Mouse (Mus musculus) forebrain, embryonic 11.5 days (tissue): ENCODE results near the gene Gm12184. TPM values are rescaled to one million over a fixed set of nuclear protein-coding genes. Genes with fewer than 3 reads are reported as not detected.

Experiments
- ATAC-seq: fragments of 200-750 bp; cut with Nextera tagmentation; replicated peaks from 2 replicates; pipeline ENCODE4 v1.8.0; 2017; ENCODE audit warnings: moderate TSS enrichment; ENCODE audit not compliant: low FRiP score
- DNase-seq: peaks from one replicate; pipeline ENCODE4 v3.0.0-alpha.2; 2017; ENCODE audit warnings: low spot score
- H3K27ac ChIP-seq: fragments of 300-500 bp; sonication (generic); 2 replicates; pipeline ENCODE4 v1.5.1; 2014; ENCODE audit warnings: low read depth, low read length
- H3K27me3 ChIP-seq: fragments of 300-500 bp; sonication (generic); 2 replicates; pipeline ENCODE4 v1.6.1; 2014; ENCODE audit warnings: mild to moderate bottlenecking, low read length, mixed read lengths; ENCODE audit not compliant: control insufficient read depth, insufficient read depth
- H3K36me3 ChIP-seq: fragments of 300-500 bp; sonication (generic); 2 replicates; pipeline ENCODE4 v1.6.1; 2014; ENCODE audit warnings: mild to moderate bottlenecking, low read length, moderate library complexity, mixed read lengths; ENCODE audit not compliant: control insufficient read depth, insufficient read depth
- H3K4me1 ChIP-seq: fragments of 300-500 bp; sonication (generic); replicated peaks from 2 replicates; pipeline ENCODE4 v1.6.1; 2014; ENCODE audit warnings: low read length, mixed read lengths; ENCODE audit not compliant: control insufficient read depth, insufficient read depth
- H3K4me2 ChIP-seq: fragments of 300-500 bp; sonication (generic); 2 replicates; pipeline ENCODE4 v1.6.1; 2014; ENCODE audit warnings: low read depth, mild to moderate bottlenecking, low read length, moderate library complexity, mixed read lengths; ENCODE audit not compliant: severe bottlenecking
- H3K4me3 ChIP-seq: fragments of 300-500 bp; sonication (generic); 2 replicates; pipeline ENCODE4 v1.5.1; 2014; ENCODE audit warnings: low read depth, low read length
- H3K9ac ChIP-seq: fragments of 300-500 bp; sonication (generic); 2 replicates; pipeline ENCODE4 v1.6.1; 2014; ENCODE audit warnings: low read length
- H3K9me3 ChIP-seq: fragments of 300-500 bp; sonication (generic); 2 replicates; pipeline ENCODE4 v1.6.1; 2016; ENCODE audit warnings: low read length, mixed read lengths; ENCODE audit not compliant: control insufficient read depth
- WGBS: fragments of 180-500 bp; shearing (Covaris S2); extraction: QIAGEN DNeasy Blood & Tissue Kit; methylation state at CpG from one replicate; pipeline ENCODE4 v1.1.7; 2014; 5-methylcytosine and 5-hydroxymethylcytosine counted together
- polyA plus RNA-seq: library from polyadenylated mRNA; unstranded; fragments of >200 nt; fragmentation: Nextera tagmentation; extraction: Ambion mirVana; gene quantifications from 2 replicates; pipeline ENCODE4 v1.2.1, GENCODE M21; 2014

Gene Gm12184
- polyA plus RNA-seq, 1 experiment from 2014 or later, result 12.7 TPM

DNA sequence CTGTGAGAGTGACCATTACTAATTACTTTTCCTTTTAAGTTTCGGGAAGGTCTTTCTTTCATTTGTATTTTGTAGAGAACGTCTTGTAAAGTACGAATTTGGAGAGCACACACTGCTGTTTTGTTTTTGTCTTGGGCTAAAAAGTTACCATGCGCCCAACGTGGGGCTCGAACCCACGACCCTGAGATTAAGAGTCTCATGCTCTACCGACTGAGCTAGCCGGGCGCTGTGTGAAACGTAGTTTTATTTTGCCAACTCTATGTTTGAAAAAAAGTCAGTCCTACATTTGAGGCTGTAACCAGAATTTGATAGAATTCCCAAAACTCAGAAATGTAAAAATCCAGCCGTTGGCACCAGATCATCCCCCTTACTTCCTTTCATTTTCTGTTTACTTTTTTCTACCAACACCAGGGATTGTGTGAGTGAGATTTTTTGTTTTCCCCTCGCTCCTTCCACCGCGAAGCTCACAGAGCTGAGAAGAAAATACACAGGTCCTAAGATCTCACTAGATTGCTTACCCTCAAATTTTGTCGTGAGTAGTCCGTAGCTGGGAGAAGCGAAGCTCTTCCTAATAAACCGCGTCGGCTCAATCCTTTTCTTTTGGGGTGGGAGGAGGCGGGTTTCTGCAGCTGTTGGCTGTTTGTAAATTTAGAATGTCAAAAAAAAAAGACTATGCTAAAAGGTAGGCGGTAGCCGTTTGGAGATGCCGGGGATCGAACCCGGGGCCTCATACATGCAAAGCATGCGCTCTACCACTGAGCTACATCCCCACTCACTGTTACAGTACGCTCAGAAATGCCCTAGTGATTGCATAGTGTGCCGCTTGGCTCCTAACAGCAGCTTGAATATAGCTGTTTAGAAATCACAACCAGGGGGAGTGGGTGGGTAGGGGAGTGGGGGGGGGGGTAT lies 7.5 kb upstream of the Gm12184 start:
- Histone ChIP-seq H3K27me3 (peaks cover 6% of the 10 kb centered on the region; the same call in 1 of the 2 replicates), H3K36me3 (no peaks in the 10 kb centered on the region), H3K9me3 (no peaks in the 10 kb centered on the region), H3K4me3 (peak overlapping the region; percentile 52), H3K27ac (0 out of 2 replicates have a peak overlapping the region, but pooled peaks have one; percentile 52), H3K4me1 (peaks cover 2% of the 10 kb centered on the region; the same call in 1 of the 2 replicates), H3K9ac (peak overlapping the region; percentile 54), H3K4me2 (peak overlapping the region; percentile 54)
- DNase-seq (peak; percentile 95), ATAC-seq (peak; percentile 90)
- under 1% methylated on average over 30 of the region's 30 CpGs for WGBS

DNA sequence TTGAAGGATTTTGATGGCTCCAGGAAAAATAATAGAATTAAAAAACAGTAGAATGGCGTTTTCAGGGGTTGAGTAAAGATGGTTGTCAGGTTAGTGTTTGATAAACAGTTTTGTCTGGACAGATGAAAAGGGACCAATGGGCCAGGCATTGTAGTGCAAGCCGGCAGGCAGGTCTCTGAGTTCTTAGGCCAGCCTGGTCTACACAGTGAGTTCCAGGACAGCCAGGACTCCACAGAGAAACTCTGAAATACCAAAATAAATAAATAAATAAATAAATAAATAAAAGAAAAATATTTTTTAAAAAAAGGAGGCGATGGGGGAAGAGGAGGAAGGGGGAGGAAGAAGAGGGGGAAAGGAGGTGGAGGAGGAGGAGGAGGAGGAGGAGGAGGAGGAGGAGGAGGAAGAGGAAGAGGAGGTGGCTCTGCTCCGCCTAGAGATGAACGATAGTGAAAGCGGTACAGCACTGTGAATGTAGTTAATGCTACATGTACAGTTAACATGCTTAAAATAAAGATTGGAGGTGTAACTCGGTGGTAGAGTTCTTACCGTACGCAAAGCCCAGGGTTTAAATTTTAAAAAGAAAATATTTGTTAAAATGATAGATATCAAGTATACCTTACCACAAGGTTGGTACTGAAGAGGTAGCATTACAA lies 6.7 kb upstream of the Gm12184 start:
- Histone ChIP-seq H3K36me3 (no peaks in the 10 kb centered on the region), H3K27ac (no peak overlapping the region), H3K9ac (no peak overlapping the region), H3K4me3 (peak overlapping the region; percentile 52), H3K9me3 (no peaks in the 10 kb centered on the region), H3K4me2 (peak overlapping the region; percentile 54; the same call in 1 of the 2 replicates), H3K4me1 (0 out of 2 replicates have a peak, but pooled peaks cover 2% of the 10 kb centered on the region), H3K27me3 (peaks cover 6% of the 10 kb centered on the region; the same call in 1 of the 2 replicates)
- DNase-seq, result no peak
- no peak for ATAC-seq
- 48% methylated on average over 9 of the region's 9 CpGs for WGBS

GRCm38 (mm10) chr11:48831273-48831672 lies 4.8 kb upstream of the Gm12184 start:
- Histone ChIP-seq H3K4me2 (no peak overlapping the region), H3K36me3 (no peaks in the 10 kb centered on the region), H3K27me3 (peaks cover 1% of the 10 kb centered on the region; the same call in 1 of the 2 replicates), H3K9me3 (no peaks in the 10 kb centered on the region), H3K4me1 (0 out of 2 replicates have a peak, but pooled peaks cover 2% of the 10 kb centered on the region), H3K27ac (no peak overlapping the region), H3K9ac (no peak overlapping the region), H3K4me3 (no peak overlapping the region)
- 73% methylated on average over 2 of the region's 2 CpGs for WGBS
- DNase-seq (no peak), ATAC-seq (no peak)

- Histone ChIP-seq H3K27ac (no peak overlapping the region), H3K9me3 (no peaks in the 10 kb centered on the region), H3K36me3 (no peaks in the 10 kb centered on the region), H3K27me3 (no peaks in the 10 kb centered on the region), H3K4me1 (0 out of 2 replicates have a peak, but pooled peaks cover 2% of the 10 kb centered on the region), H3K4me2 (no peak overlapping the region), H3K9ac (no peak overlapping the region), H3K4me3 (no peak overlapping the region)
- WGBS, result 73% methylated on average over 2 of the region's 2 CpGs
- no peak for DNase-seq
- ATAC-seq, result no peak
Observed at GRCm38 (mm10) chr11:48830279-48830678, 3.8 kb upstream of the Gm12184 start.

GRCm38 (mm10) chr11:48827926-48828325 lies 1.5 kb upstream of the Gm12184 start:
- H3K9ac ChIP-seq, result no peak overlapping the region
- H3K4me1 ChIP-seq, result 0 out of 2 replicates have a peak, but pooled peaks cover 7% of the 10 kb centered on the region
- no peak overlapping the region for H3K4me3 ChIP-seq
- H3K36me3 ChIP-seq, result no peaks in the 10 kb centered on the region
- H3K27ac ChIP-seq, result no peak overlapping the region
- WGBS, result 80% methylated on average over 6 of the region's 6 CpGs
- H3K27me3 ChIP-seq, result peaks cover 13% of the 10 kb centered on the region
- H3K9me3 ChIP-seq, result no peaks in the 10 kb centered on the region
- DNase-seq (no peak), ATAC-seq (no peak)
- H3K4me2 ChIP-seq, result no peak overlapping the region

DNA sequence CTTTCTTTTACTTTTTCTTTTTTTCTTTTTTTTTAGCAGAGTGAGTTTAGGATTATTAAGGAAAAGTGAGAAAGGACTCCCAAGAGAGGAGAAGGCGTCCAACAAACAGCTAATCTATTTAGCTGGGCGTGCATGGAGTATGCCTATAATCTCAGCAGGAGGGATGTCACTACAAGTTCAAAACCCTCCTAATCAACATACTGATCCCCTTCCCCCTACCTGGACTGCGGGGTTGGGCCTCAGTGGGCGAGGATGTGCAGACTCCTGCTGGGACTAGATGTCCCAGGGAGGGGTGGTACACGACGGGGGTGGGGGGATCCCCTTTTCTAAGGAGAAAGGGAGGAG lies 269 bp upstream of the Gm12184 start:
- Histone ChIP-seq H3K4me1 (0 out of 2 replicates have a peak, but pooled peaks cover 7% of the 10 kb centered on the region), H3K27ac (no peak overlapping the region), H3K9ac (peak overlapping the region; percentile 43), H3K9me3 (no peaks in the 10 kb centered on the region), H3K4me2 (peak overlapping the region; percentile 57), H3K36me3 (no peaks in the 10 kb centered on the region), H3K4me3 (peak overlapping the region; percentile 42), H3K27me3 (peaks cover 13% of the 10 kb centered on the region)
- 0% methylated on average over 6 of the region's 6 CpGs for WGBS
- no peak for DNase-seq
- ATAC-seq, result peak; percentile 32; the same call in 1 of the 2 replicates

DNA sequence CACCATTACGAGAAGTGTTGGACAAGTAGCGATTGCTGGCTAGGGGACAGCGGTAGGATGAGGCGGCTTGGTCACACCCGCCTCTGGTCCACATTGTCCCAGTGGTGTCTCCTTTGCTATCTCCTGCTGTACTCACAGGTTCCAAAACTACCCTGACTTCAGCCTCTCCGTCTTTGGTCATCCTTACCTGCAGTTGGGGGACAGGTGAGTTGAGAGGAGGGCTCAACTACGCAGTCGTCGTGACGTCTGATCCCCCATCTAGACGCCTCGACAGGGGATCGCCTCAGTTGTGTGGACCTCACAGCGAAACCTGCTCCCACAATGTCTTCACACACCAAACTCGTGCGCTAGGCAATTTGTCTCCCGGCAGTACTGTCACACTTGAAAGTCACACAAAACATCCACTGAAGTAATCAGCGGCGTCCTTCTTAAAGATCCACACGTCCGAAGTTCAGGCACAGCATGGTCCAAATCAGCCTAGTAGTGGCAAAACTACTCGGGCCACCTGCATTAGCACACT lies 2.1 kb downstream of the Gm12184 start:
- H3K27ac ChIP-seq, result no peak overlapping the region
- 3% methylated on average over 22 of the region's 22 CpGs for WGBS
- 0 out of 2 replicates have a peak, but pooled peaks cover 7% of the 10 kb centered on the region for H3K4me1 ChIP-seq
- ATAC-seq, result no peak
- peaks cover 13% of the 10 kb centered on the region for H3K27me3 ChIP-seq
- H3K4me2 ChIP-seq, result peak overlapping the region; percentile 58
- no peaks in the 10 kb centered on the region for H3K9me3 ChIP-seq
- no peak for DNase-seq
- H3K36me3 ChIP-seq, result no peaks in the 10 kb centered on the region
- H3K9ac ChIP-seq, result peak overlapping the region; percentile 45
- peak overlapping the region; percentile 34 for H3K4me3 ChIP-seq

DNA sequence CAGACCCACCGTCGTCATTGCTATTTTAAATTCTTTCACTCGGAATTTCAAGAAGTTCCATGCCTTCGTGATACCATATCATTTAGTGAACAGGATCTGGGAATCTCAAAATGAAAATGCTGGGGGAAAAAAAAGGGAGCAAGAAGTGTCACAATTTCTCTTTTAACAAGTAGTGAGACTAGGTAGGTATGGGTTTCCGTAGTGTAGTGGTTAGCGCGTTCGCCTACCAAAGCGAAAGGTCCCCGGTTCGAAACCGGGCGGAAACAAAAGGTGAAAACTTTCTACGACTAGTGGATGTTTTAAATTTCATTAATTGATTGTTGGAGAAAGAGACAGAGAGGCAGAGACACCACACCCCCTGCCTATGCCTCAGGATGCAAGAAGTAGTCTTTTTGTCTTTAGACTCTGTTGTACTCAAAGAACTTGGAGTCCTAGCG lies 2.9 kb downstream of the Gm12184 start:
- 0 out of 2 replicates have a peak, but pooled peaks cover 7% of the 10 kb centered on the region for H3K4me1 ChIP-seq
- H3K4me2 ChIP-seq, result peak overlapping the region; percentile 58
- under 1% methylated on average over 15 of the region's 15 CpGs for WGBS
- ATAC-seq (peak; percentile 27; the same call in 1 of the 2 replicates), DNase-seq (peak; percentile 87)
- H3K27me3 ChIP-seq, result peaks cover 13% of the 10 kb centered on the region
- H3K9me3 ChIP-seq, result no peaks in the 10 kb centered on the region
- H3K9ac ChIP-seq, result peak overlapping the region; percentile 45; the same call in 1 of the 2 replicates
- no peak overlapping the region for H3K27ac ChIP-seq
- H3K36me3 ChIP-seq, result no peaks in the 10 kb centered on the region
- H3K4me3 ChIP-seq, result peak overlapping the region; percentile 34
